Mouse (Mus musculus) MEL (cell line): ENCODE measurements around the gene Pqlc2. TPM values are rescaled to one million over a fixed set of nuclear protein-coding genes. Genes with fewer than 3 reads are reported as not detected.

Source experiments
- DNase-seq: peaks from one replicate; pipeline ENCODE4 v3.0.0; 2011; ENCODE audit warnings: low read depth, low spot score
- H3K27ac ChIP-seq: 2 replicates; pipeline ENCODE4 v1.5.1; 2012; ENCODE audit warnings: low read depth, mild to moderate bottlenecking, control low read depth, low read length, moderate library complexity; ENCODE audit not compliant: control insufficient read depth
- H3K27me3 ChIP-seq, 2 experiments: fragments of 150-350 bp in 1 of 2; sonication (generic) in 1 of 2; 2 replicates each; pipeline ENCODE4 v1.6.1; 2012; ENCODE audit warnings: low read length in 2 of 2, mild to moderate bottlenecking in 2 of 2, improper control_type of control experiment in 1 of 2, moderate library complexity in 1 of 2; ENCODE audit not compliant: insufficient read depth in 2 of 2, control insufficient read depth in 1 of 2
- H3K36me3 ChIP-seq, 2 experiments: 2 replicates each; pipeline ENCODE4 v1.6.1; 2012 to 2014; ENCODE audit warnings: low read length in 2 of 2, improper control_type of control experiment in 1 of 2, inconsistent platforms in 1 of 2, mild to moderate bottlenecking in 1 of 2; ENCODE audit not compliant: insufficient read depth in 2 of 2, control insufficient read depth in 1 of 2
- H3K4me1 ChIP-seq, 2 experiments: fragments of 150-350 bp in 1 of 2; sonication (generic) in 1 of 2; 2 replicates each; pipeline ENCODE4 v1.6.1; 2012; ENCODE audit warnings: low read length in 2 of 2, improper control_type of control experiment in 1 of 2, mild to moderate bottlenecking in 1 of 2; ENCODE audit not compliant: insufficient read depth in 2 of 2, control insufficient read depth in 1 of 2
- H3K4me3 ChIP-seq, 2 experiments: fragments of 150-350 bp in 1 of 2; sonication (generic) in 1 of 2; 2 replicates each; pipeline ENCODE4 v1.5.1; 2012; ENCODE audit warnings: low read depth in 2 of 2, low read length in 2 of 2, mild to moderate bottlenecking in 2 of 2, moderate library complexity in 2 of 2, control low read depth in 1 of 2, improper control_type of control experiment in 1 of 2; ENCODE audit not compliant: control insufficient read depth in 1 of 2, insufficient read depth in 1 of 2
- H3K79me2 ChIP-seq: 2 replicates; pipeline ENCODE4 v1.6.1; 2012; ENCODE audit warnings: mild to moderate bottlenecking, low read length, moderate library complexity; ENCODE audit not compliant: control insufficient read depth, poor library complexity, insufficient read depth
- H3K9ac ChIP-seq: 2 replicates; pipeline ENCODE4 v1.6.1; 2012; ENCODE audit warnings: low read depth, mild to moderate bottlenecking, control low read depth, low read length, moderate library complexity; ENCODE audit not compliant: control insufficient read depth, poor library complexity, severe bottlenecking
- H3K9me3 ChIP-seq: fragments of 150-350 bp; sonication (generic); replicated peaks from 2 replicates; pipeline ENCODE4 v1.6.1; 2012; ENCODE audit warnings: mild to moderate bottlenecking, low read length, improper control_type of control experiment, moderate library complexity; ENCODE audit not compliant: insufficient read depth
- BHLHE40 ChIP-seq: IDR thresholded peaks from 2 replicates; pipeline ENCODE4 v1.6.1; 2012; ENCODE audit warnings: low read depth, mild to moderate bottlenecking, inconsistent platforms, low read length, improper control_type of control experiment, borderline replicate concordance
- CHD2 ChIP-seq: IDR thresholded peaks from 2 replicates; pipeline ENCODE4 v1.6.1; 2011; ENCODE audit warnings: low read length, improper control_type of control experiment
- E2F4 ChIP-seq: IDR thresholded peaks from 2 replicates; pipeline ENCODE4 v1.6.1; 2011; ENCODE audit warnings: low read depth, low read length, improper control_type of control experiment, borderline replicate concordance
- ELF1 ChIP-seq: IDR thresholded peaks from 2 replicates; pipeline ENCODE4 v1.6.1; 2014; ENCODE audit warnings: low read depth, mild to moderate bottlenecking, inconsistent platforms, low read length, improper control_type of control experiment, moderate library complexity
- GATA1 ChIP-seq: IDR thresholded peaks from 2 replicates; pipeline ENCODE4 v1.6.1; 2011; ENCODE audit warnings: low read depth, low read length, improper control_type of control experiment
- HCFC1 ChIP-seq: IDR thresholded peaks from 2 replicates; pipeline ENCODE4 v1.6.1; 2012; ENCODE audit warnings: low read depth, mild to moderate bottlenecking, inconsistent platforms, low read length, improper control_type of control experiment, moderate library complexity
- JUND ChIP-seq: IDR thresholded peaks from 2 replicates; pipeline ENCODE4 v1.6.1; 2011; ENCODE audit warnings: low read depth, mild to moderate bottlenecking, improper control_type of control experiment, low read length
- MAFK ChIP-seq: IDR thresholded peaks from 2 replicates; pipeline ENCODE4 v1.6.1; 2011; ENCODE audit warnings: low read depth, mild to moderate bottlenecking, low read length, improper control_type of control experiment, borderline replicate concordance
- MAZ ChIP-seq: IDR thresholded peaks from 2 replicates; pipeline ENCODE4 v1.6.1; 2012; ENCODE audit warnings: low read depth, mild to moderate bottlenecking, inconsistent platforms, low read length, improper control_type of control experiment
- MXI1 ChIP-seq: IDR thresholded peaks from 2 replicates; pipeline ENCODE4 v1.6.1; 2011; ENCODE audit warnings: mild to moderate bottlenecking, low read depth, low read length, improper control_type of control experiment
- MYB ChIP-seq: IDR thresholded peaks from 2 replicates; pipeline ENCODE4 v1.6.1; 2011; ENCODE audit warnings: mild to moderate bottlenecking, low read depth, low read length, improper control_type of control experiment
- NELFE ChIP-seq: IDR thresholded peaks from 2 replicates; pipeline ENCODE4 v1.6.1; 2011; ENCODE audit warnings: low read depth, low read length, improper control_type of control experiment
- POLR2AphosphoS2 ChIP-seq: IDR thresholded peaks from 2 replicates; pipeline ENCODE4 v1.6.1; 2011; ENCODE audit warnings: low read length, improper control_type of control experiment
- RAD21 ChIP-seq: IDR thresholded peaks from 2 replicates; pipeline ENCODE4 v1.6.1; 2011; ENCODE audit warnings: mild to moderate bottlenecking, low read depth, low read length, improper control_type of control experiment
- TBP ChIP-seq: IDR thresholded peaks from 2 replicates; pipeline ENCODE4 v1.8.0; 2011; ENCODE audit warnings: low read depth, low read length, improper control_type of control experiment
- UBTF ChIP-seq: IDR thresholded peaks from 2 replicates; pipeline ENCODE4 v1.6.1; 2012; ENCODE audit warnings: low read depth, mild to moderate bottlenecking, inconsistent platforms, low read length, improper control_type of control experiment, moderate library complexity, borderline replicate concordance; ENCODE audit not compliant: insufficient read depth
- USF1 ChIP-seq: IDR thresholded peaks from 2 replicates; pipeline ENCODE4 v1.6.1; 2014; ENCODE audit warnings: low read depth, mild to moderate bottlenecking, inconsistent platforms, low read length, improper control_type of control experiment, moderate library complexity
- ZC3H11A ChIP-seq: IDR thresholded peaks from 2 replicates; pipeline ENCODE4 v1.6.1; 2012; ENCODE audit warnings: low read depth, mild to moderate bottlenecking, inconsistent platforms, low read length, improper control_type of control experiment
- ZMIZ1 ChIP-seq: IDR thresholded peaks from 2 replicates; pipeline ENCODE4 v1.6.1; 2012; ENCODE audit warnings: low read depth, mild to moderate bottlenecking, inconsistent platforms, low read length, improper control_type of control experiment, moderate library complexity
- polyA plus RNA-seq, 2 experiments: library from polyadenylated mRNA; stranded (reverse) in 1 of 2; unstranded in 1 of 2; fragments of >175 nt in 1 of 2; fragments of >200 nt in 1 of 2; gene quantifications; 2 replicates each; pipeline versions ENCODE4 v1.2.1 to v1.2.4; 2012; ENCODE audit warnings: low replicate concordance in 2 of 2, low read depth in 1 of 2; ENCODE audit not compliant: insufficient read length in 2 of 2, insufficient read depth in 1 of 2, missing spikeins in 1 of 2
- total RNA-seq: library from RNA; depleted of rRNA; stranded (reverse); fragments of 300-350 nt; gene quantifications from 2 replicates; pipeline ENCODE4 v1.2.3, GENCODE M21; 2012

Gene Pqlc2
- total and polyA plus RNA-seq, 3 experiments, result 5.2 to 12.0 TPM; not detected in 1

DNA sequence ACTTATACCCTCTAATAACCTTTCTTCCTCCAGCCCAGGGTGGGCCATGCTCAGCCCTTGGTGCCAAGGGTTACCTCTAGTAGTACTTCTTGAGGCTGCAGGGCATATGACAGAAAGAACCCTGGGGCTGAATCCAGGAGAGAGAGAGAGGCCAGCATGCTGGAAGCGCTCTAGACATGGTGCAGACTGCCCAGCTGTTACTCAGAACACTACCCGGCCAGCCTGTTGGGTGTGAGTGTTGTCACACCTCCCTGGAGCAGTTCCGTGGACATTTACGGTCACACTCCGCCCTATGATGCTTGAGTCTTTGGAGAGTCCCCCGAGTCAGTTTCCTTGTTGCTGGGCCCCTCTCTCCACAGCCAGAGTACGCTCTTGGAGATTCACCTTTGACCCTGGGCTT, 62.5 kb downstream of the Pqlc2 start (continued):
- no peak for TF ChIP-seq TBP

DNA sequence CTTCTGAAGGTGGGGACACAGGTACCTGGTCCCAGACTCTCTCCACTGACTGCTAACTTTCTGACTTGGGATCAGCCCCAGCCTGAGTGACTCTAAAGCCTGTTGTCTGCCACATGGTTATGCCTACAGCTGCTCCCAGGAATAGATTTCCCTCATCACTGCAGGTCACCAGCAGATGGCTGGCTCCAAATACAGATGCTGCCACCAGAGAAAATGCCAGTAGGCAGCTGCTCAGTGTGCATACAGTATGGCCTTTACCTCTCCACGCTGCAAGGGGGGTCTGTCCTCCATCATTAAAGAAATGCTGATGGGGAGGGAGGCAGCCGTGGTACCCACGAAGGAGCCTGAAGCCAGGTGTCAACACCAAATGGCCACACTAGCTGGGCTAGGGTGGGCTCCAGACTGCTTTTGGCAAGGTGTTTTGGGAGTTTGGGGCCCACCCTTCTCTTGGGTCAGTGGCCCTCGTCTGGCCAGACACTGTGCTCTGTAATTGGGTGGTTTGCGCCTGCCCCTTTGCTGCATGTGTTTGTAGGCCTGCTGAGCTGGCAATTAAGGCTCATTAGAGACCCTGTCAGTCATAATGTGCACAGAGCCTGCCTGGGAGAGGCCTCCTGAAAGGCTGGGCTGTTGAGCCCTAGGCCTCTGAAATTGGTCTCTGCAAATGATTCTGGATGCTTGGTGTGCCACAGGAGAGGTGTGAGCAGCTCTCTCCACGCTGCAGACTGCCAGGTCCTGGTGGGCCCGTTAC, 64.2 kb downstream of the Pqlc2 start:
- Histone ChIP-seq H3K27me3 (no peaks in the 10 kb centered on the region), H3K4me1 (peaks cover 6 to 20% of the 10 kb centered on the region in 2 experiments), H3K9ac (no peak overlapping the region), H3K9me3 (no peaks in the 10 kb centered on the region), H3K36me3 (peaks cover 7 to 18% of the 10 kb centered on the region in 2 experiments; a peak in 3 of 4 replicates), H3K4me3 (no peak overlapping the region), H3K27ac (no peak overlapping the region), H3K79me2 (0 out of 2 replicates have a peak, but pooled peaks cover 2% of the 10 kb centered on the region)
- TF ChIP-seq NELFE (no peak), ZC3H11A (no peak), UBTF (no peak)
- DNase-seq, result no peak

DNA sequence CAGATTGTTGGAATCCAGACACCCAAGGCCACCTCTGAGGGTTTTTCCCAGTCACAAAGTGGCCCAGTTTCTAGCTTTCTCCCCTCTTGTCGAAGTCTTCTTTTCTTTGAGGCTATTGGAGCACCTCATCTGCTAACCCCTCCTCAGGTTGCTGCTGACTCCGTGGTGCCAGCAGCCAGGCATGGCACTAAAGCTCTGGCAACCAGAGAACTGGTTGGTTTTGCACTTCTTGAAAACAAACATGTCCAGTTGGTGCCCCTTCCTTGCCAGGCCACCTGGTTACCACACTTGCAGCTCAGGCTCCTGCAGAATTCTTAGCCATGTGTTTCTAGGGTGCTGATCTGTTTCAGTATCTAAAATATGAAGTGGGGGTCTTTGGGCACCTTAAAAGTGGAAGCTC, 65.0 kb downstream of the Pqlc2 start:
- no peaks in the 10 kb centered on the region for H3K9me3 ChIP-seq
- no peak overlapping the region for H3K27ac ChIP-seq
- H3K79me2 ChIP-seq, result no peaks in the 10 kb centered on the region
- H3K4me1 ChIP-seq, result peaks cover 2 to 14% of the 10 kb centered on the region in 2 experiments
- H3K27me3 ChIP-seq, result no peaks in the 10 kb centered on the region
- no peak overlapping the region for H3K4me3 ChIP-seq
- no peak for DNase-seq
- H3K36me3 ChIP-seq, result peaks cover 10 to 12% of the 10 kb centered on the region in 2 experiments
- no peak overlapping the region for H3K9ac ChIP-seq
- TF ChIP-seq JUND (no peak), USF1 (no peak), GATA1 (no peak), ELF1 (no peak), MAFK (no peak), ZMIZ1 (no peak), MYB (no peak), ZC3H11A (no peak), POLR2AphosphoS2 (no peak), HCFC1 (no peak), UBTF (no peak), MXI1 (no peak), MAZ (no peak), RAD21 (no peak), CHD2 (no peak), BHLHE40 (no peak), E2F4 (no peak)
